Mouse (Mus musculus): Measurements from ENCODE around the gene Lrit2.
A peak's percentile ranks its signal among the peaks of the same experiment; 100 is the strongest.

Gene Lrit2

GRCm38 (mm10) chr14:37067629-37068028 lies at the start of gene Lrit2:
Gene Lrit2 (plus strand): TSS chr14:37067929.
- DNase-seq, result no peak

DNA sequence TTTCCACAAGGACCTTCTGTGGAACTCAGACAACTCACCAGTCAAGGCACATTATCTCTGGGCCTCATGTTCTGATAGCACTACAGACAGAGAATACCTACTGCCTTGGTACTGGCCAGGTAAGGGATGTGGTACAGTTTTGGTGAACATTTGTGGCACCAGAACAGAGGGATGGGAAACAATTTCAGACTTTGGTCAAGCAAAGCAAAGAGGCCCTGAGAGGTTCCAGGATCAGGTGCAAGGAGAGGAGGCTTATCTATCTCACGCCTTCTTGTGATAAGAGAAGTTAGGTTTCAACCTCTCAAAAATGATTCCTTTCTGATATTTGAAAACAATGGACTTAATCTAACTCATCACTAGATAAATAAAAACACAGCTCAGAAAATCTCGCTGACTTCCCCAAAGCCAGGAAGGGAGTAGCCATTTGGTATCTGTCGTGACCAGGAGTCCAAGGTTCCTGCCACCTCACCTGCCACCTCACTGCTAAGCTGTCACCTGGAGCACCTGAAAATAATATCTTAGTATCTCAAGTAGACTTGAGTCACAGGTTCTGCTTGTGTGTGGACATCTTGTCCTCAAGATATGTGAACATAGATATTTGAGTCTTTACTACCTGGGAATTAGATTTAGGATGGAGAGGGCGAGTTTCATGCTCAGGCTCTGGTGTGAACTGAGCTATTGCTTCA lies 40.3 kb upstream of the Lrit2 start:
- no peak for DNase-seq

GRCm38 (mm10) chr14:37027951-37028350 lies 39.8 kb upstream of the Lrit2 start:
- DNase-seq, result no peak

GRCm38 (mm10) chr14:37028555-37028954 lies 39.2 kb upstream of the Lrit2 start:
- no peak for DNase-seq

- no peak for DNase-seq
These were observed 35.1 kb upstream of the Lrit2 start for GRCm38 (mm10) chr14:37032481-37033104.

DNA sequence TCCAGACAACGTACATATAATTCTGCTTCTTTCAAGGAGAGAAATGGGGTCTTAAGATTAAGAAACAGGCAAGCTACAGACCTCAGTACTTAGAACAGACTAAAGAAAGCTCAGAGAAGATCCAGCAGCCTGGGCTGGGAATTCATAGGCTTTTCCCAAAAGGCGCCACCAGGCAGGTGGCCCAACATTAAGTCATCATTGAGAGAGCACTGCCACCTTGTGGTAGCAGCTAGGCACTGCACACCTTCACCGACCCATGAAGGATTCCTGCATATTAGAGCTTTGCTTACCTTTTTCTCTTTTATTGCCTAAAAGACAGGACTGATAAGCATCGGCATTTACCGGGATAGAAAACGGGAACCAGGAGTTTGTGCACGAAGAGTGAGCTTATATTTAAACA lies 34.5 kb upstream of the Lrit2 start:
- peak; percentile 79 to 80 for DNase-seq

DNA sequence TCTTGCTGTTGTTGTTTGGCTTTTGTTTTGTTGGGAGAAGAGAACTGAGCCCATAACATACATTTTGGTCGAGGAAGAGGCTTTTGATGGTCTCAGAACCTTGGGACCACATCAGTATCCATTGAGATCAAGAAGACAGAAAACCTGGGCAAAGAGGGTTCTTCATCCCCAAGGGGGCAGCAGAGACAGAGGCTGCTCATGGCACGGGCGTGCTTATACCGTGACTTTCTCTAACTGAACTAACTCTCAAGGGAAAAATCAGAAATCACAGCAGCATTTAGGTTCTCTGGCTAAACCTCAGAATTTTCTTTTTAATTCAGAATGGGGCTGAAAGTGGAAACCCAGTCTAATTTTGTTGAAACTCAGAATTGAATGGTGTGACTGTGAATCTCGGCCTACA lies 33.3 kb upstream of the Lrit2 start:
- no peak for DNase-seq

- no peak for DNase-seq
These were observed 18.8 kb upstream of the Lrit2 start, which contains the start of gene Rgr for GRCm38 (mm10) chr14:37048914-37049410. Gene Rgr (minus strand): TSS chr14:37048964.

- no peak for DNase-seq
These were observed 2.9 kb upstream of the Lrit2 start for GRCm38 (mm10) chr14:37064849-37065248.

DNA sequence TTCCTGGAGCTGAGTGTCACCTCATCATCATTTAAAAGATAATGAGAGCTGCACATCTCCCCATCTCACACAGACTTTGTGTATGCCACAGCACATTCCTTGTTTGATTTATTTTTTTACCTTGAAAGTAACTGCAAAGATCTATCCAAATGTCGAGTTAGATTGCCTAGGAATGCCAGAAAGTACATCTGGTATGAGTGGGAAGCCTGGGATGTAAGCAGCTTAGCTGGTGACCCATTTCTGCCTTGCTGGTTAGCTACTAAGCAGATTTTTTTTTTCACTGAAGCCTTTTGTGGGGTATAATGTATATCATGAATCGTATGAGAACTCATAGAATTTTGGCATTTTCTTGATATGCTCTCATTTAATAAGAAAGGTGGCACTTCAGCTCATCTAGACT lies 1.1 kb upstream of the Lrit2 start:
- DNase-seq, result no peak

DNA sequence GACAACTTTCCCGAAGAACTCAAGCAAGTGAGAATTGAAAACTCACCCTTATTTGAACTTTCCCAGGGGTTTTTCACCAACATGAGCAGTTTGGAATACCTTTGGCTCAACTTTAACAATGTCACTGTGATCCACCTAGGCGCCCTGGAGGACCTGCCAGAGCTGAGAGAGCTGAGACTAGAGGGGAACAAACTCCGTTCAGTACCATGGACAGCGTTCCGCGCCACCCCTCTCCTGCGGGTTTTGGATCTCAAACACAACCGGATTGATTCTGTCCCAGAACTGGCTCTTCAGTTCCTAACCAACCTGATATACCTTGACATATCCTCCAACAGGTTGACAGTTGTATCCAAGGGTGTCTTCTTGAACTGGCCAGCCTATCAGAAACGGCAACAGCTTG lies 787 bp downstream of the Lrit2 start:
- peak; percentile 87 to 88 for DNase-seq

DNA sequence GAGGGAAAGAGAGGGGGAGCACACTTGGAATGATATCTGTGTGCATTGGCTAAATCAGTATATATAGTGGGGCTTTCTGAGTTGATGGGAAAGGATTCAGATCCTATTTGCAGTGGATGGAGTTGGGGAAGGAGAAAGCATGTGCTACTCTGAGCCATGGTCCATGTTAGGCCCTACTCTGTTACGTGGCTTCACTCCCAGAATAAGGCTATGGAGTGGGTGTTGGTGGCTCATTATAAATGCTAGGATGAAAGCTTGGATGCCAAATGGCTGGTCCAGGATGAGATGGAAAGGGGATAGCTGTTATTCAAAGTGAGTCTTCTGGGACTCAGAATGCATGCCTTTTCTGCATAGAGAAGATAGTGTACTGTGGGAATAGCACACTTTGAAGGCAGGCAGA lies 13.0 kb downstream of the Lrit2 start:
- no peak for DNase-seq

DNA sequence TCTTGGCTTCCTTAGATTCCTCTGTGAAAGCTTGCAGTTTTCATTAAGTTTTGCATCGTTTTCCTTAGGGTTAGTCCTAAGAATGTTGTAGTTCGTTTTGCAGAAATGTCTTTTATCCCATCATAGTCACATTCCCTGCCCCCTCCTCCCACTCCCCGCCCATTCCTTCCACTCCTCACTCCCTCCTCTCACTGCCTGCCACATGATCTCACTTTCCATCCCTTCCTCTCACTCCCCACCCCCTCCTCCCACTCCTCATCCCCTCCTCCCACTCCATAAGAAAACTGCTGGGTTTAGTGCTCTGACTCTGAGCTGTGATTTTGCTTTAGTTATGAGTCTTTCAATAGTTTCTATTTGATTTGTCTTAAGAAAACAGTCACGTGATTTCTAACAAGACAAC lies 16.0 kb downstream of the Lrit2 start:
- DNase-seq, result no peak

GRCm38 (mm10) chr14:37094436-37094835 lies 26.7 kb downstream of the Lrit2 start:
- no peak for DNase-seq

DNA sequence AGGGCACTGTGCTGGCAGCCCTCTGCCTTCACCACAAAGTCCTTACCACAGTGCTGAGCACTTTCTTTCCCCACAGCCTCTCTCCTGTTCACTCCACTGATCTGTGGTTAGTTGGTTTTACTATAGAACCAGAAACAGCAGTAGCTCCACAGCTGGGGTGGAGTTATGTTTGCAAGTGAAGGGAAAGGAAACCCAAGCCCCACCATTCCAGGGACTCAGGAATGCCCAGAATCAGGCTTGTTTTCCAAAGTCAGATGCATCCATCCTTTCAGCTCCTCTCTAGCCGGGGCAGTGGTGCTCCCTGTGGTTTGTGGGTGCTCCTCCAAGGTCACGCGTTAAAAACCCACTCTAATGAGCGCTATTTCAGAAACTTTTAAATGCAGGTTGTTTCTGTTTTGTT lies 27.8 kb downstream of the Lrit2 start:
- DNase-seq, result no peak

- peak; percentile 56 to 66 for DNase-seq
These were observed 30.3 kb downstream of the Lrit2 start, which contains the start of gene Cdhr1 for GRCm38 (mm10) chr14:37097956-37098530. Gene Cdhr1 (minus strand): TSS chr14:37098347.

GRCm38 (mm10) chr14:37101531-37101930 lies 33.8 kb downstream of the Lrit2 start:
- no peak for DNase-seq

- no peak for DNase-seq
These were observed 34.8 kb downstream of the Lrit2 start for GRCm38 (mm10) chr14:37102484-37102883.

GRCm38 (mm10) chr14:37104747-37105146 lies 37.0 kb downstream of the Lrit2 start:
- DNase-seq, result peak; percentile 75 to 76

GRCm38 (mm10) chr14:37105846-37106245 lies 38.1 kb downstream of the Lrit2 start:
- peak in 1 of 2 experiments; percentile 7 for DNase-seq

GRCm38 (mm10) chr14:37109460-37109859 lies 41.7 kb downstream of the Lrit2 start:
- no peak for DNase-seq

- no peak for DNase-seq
These were observed 42.2 kb downstream of the Lrit2 start for GRCm38 (mm10) chr14:37109975-37110374.

DNA sequence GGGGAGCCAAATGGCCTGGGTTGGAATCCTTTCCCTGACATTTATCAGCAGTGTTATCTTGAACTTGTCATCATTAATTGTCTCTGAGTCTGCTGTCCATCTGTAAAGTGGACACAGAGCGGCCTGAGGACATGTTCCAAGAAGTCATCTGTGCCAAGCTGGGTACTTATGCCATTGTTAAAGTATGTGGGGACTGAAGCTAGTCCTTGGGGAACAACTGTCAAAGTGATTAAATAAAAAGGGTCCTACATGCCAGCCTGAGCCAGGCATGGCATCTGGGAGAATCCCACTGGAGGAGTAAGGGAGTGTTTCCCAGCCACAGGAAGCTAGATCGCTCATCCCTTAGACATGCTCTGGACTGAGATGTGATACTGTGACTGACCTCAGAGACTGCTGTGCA lies 42.7 kb downstream of the Lrit2 start:
- DNase-seq, result no peak

DNA sequence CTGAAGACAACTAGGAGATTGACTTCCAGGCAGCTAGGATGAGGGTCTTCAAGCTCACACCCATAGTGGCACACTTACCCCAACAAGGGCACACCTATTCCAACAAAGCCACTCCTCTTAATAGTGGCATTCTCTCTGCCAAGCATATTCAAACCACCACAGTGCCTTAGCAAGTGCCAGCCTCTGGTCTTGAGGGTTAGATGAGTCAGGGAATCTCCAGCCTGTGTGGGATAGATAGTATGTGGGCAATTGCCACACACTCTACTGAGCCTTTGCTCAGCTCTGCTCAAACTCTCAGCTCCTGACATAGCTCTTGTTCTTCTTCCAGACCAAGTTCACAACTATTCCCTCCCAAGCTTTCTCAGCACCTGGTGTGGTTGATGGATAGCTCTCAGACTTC lies 43.6 kb downstream of the Lrit2 start:
- no peak for DNase-seq

Measured in kidney, postnatal 4 days (tissue).